Mouse (Mus musculus) testis, adult 2 months (tissue): ENCODE measurements around the gene Cyb561. TPM values are rescaled to one million over a fixed set of nuclear protein-coding genes. Genes with fewer than 3 reads are reported as not detected.

ENCODE experiments used
- H3K27ac ChIP-seq: fragments of 200-500 bp; 2 replicates; pipeline ENCODE4 v1.5.1; 2012; ENCODE audit warnings: low read depth, low read length; ENCODE audit not compliant: control insufficient read depth, insufficient read depth
- H3K27me3 ChIP-seq: fragments of 200-500 bp; 2 replicates; pipeline ENCODE4 v1.6.1; 2012; ENCODE audit warnings: mild to moderate bottlenecking, low read length, moderate library complexity; ENCODE audit not compliant: control insufficient read depth, insufficient read depth
- H3K36me3 ChIP-seq: fragments of 200-500 bp; 2 replicates; pipeline ENCODE4 v1.6.1; 2012; ENCODE audit warnings: mild to moderate bottlenecking, low read length; ENCODE audit not compliant: control insufficient read depth, insufficient read depth
- H3K4me1 ChIP-seq: fragments of 200-500 bp; 2 replicates; pipeline ENCODE4 v1.6.1; 2012; ENCODE audit warnings: low read length; ENCODE audit not compliant: control insufficient read depth, insufficient read depth
- H3K4me3 ChIP-seq: fragments of 200-500 bp; 2 replicates; pipeline ENCODE4 v1.5.1; 2012; ENCODE audit warnings: low read depth, mild to moderate bottlenecking, low read length, moderate library complexity, mixed read lengths; ENCODE audit not compliant: control insufficient read depth
- CTCF ChIP-seq: fragments of 200-500 bp; IDR thresholded peaks from 2 replicates; pipeline ENCODE4 v1.5.1; 2012; ENCODE audit warnings: low read depth, mild to moderate bottlenecking, inconsistent platforms, low read length, moderate library complexity; ENCODE audit not compliant: control insufficient read depth, insufficient read depth, insufficient replicate concordance
- POLR2A ChIP-seq: fragments of 200-500 bp; IDR thresholded peaks from 2 replicates; pipeline ENCODE4 v1.6.1; 2012; ENCODE audit warnings: low read depth, mild to moderate bottlenecking, inconsistent platforms, low read length, moderate library complexity; ENCODE audit not compliant: control insufficient read depth
- polyA plus RNA-seq: library from polyadenylated mRNA; depleted of rRNA; stranded (reverse); fragments of >200 nt; gene quantifications from 2 replicates; pipeline ENCODE4 v1.2.3, GENCODE M21; 2012

The Cyb561 gene
- polyA plus RNA-seq, 1 experiment, result 21.8 TPM

- H3K27ac ChIP-seq, result no peak overlapping the region
- peaks cover 1% of the 10 kb centered on the region; the same call in 1 of the 2 replicates for H3K36me3 ChIP-seq
- no peaks in the 10 kb centered on the region for H3K4me1 ChIP-seq
- no peaks in the 10 kb centered on the region for H3K27me3 ChIP-seq
- H3K4me3 ChIP-seq, result no peak overlapping the region
- TF ChIP-seq POLR2A, result no peak
- no peak for TF ChIP-seq CTCF
Measured at GRCm38 (mm10) chr11:105920836-105921235, 32.3 kb downstream of the Cyb561 start.

GRCm38 (mm10) chr11:105920098-105920785 is 32.9 kb downstream of the Cyb561 start:
- peaks cover 1% of the 10 kb centered on the region; the same call in 1 of the 2 replicates for H3K36me3 ChIP-seq

GRCm38 (mm10) chr11:105913580-105913979 is 39.6 kb downstream of the Cyb561 start:
- no peaks in the 10 kb centered on the region for H3K36me3 ChIP-seq
- TF ChIP-seq CTCF (no peak), POLR2A (no peak)
- no peak overlapping the region for H3K27ac ChIP-seq
- no peaks in the 10 kb centered on the region for H3K4me1 ChIP-seq
- no peaks in the 10 kb centered on the region for H3K27me3 ChIP-seq
- no peak overlapping the region for H3K4me3 ChIP-seq

More at GRCm38 (mm10) chr11:105920098-105920785, 32.9 kb downstream of the Cyb561 start:
- Histone ChIP-seq H3K27me3 (no peaks in the 10 kb centered on the region), H3K4me1 (no peaks in the 10 kb centered on the region), H3K4me3 (no peak overlapping the region), H3K27ac (no peak overlapping the region)
- TF ChIP-seq POLR2A (no peak), CTCF (no peak)

GRCm38 (mm10) chr11:105911592-105912375 is 41.4 kb downstream of the Cyb561 start:
- TF ChIP-seq POLR2A (no peak), CTCF (no peak)
- no peaks in the 10 kb centered on the region for H3K4me1 ChIP-seq
- no peaks in the 10 kb centered on the region for H3K27me3 ChIP-seq
- no peak overlapping the region for H3K27ac ChIP-seq
- H3K36me3 ChIP-seq, result no peaks in the 10 kb centered on the region
- H3K4me3 ChIP-seq, result no peak overlapping the region

- no peak overlapping the region for H3K4me3 ChIP-seq
- H3K36me3 ChIP-seq, result no peaks in the 10 kb centered on the region
- H3K27me3 ChIP-seq, result no peaks in the 10 kb centered on the region
- H3K4me1 ChIP-seq, result no peaks in the 10 kb centered on the region
- TF ChIP-seq CTCF (no peak), POLR2A (no peak)
- H3K27ac ChIP-seq, result no peak overlapping the region
Measured at GRCm38 (mm10) chr11:105911149-105911548, 42.0 kb downstream of the Cyb561 start.

- Histone ChIP-seq H3K27me3 (no peaks in the 10 kb centered on the region), H3K27ac (no peak overlapping the region), H3K36me3 (no peaks in the 10 kb centered on the region), H3K4me3 (no peak overlapping the region), H3K4me1 (no peaks in the 10 kb centered on the region)
- no peak for TF ChIP-seq POLR2A
- no peak for TF ChIP-seq CTCF
Measured at GRCm38 (mm10) chr11:105909617-105910016, 43.5 kb downstream of the Cyb561 start.

- H3K27ac ChIP-seq, result no peak overlapping the region
- no peaks in the 10 kb centered on the region for H3K36me3 ChIP-seq
- TF ChIP-seq CTCF, result no peak
- no peak for TF ChIP-seq POLR2A
- no peak overlapping the region for H3K4me3 ChIP-seq
- H3K4me1 ChIP-seq, result no peaks in the 10 kb centered on the region
- no peaks in the 10 kb centered on the region for H3K27me3 ChIP-seq
Measured at GRCm38 (mm10) chr11:105908926-105909325, 44.2 kb downstream of the Cyb561 start.
